Mouse (Mus musculus) kidney, adult 8-10 months (tissue): ENCODE measurements at regions not wholly inside any gene's neighbourhood (a gene's known extent, or its start where the extent isn't known, plus 50 kb on each side); places are given as distances from the start of the nearest gene placed in this dataset.

Experiments
- DNase-seq, 2 experiments: peaks; one replicate each; pipeline ENCODE4 v3.0.0; 2022

- no peak for DNase-seq
Measured at GRCm38 (mm10) chr15:56604266-56604665, 873.2 kb downstream of the Slc22a22 start.

- DNase-seq: no peak
Measured at GRCm38 (mm10) chr15:56592656-56593055, 884.8 kb downstream of the Slc22a22 start.

GRCm38 (mm10) chr15:56580745-56581515 is 896.5 kb downstream of the Slc22a22 start:
- DNase-seq: no peak

DNA sequence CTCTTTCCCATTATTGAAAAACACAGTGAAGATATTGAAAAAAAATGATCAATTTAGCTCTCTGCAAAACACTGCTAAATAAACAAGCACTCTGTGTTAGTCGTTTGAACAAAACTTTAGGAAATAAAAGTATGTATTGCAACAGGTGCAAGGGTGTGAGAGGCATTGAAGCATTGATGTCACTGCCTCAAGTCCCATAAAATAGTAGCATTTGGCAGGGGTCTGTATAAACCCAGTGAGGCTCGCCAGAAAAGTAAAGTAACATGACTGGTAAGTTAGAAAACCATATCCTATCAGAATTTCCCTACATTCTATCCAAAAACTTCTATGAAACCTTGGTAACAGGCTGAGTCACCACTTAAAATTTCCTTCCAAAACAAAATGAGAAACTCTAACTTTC is 914.2 kb downstream of the Slc22a22 start:
- no peak for DNase-seq

DNA sequence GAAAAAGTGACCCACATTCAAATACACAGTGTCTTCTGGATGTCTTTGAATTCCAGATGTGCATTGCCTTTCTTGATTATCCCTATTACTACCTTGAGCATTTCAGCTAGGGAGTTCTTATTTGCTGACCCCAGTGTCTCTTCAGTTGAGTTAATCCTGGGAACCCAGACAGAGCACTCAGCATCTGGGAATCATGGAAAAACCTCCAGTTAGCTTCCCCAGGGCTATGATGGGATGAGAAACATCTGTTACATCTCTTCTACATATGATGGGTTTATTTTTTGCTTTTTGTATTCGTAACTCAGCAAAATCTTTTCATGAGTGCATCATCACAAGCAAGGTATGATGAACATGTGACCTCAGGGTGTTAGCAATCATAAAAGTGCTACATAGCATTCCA is 914.6 kb downstream of the Slc22a22 start:
- DNase-seq: no peak

DNA sequence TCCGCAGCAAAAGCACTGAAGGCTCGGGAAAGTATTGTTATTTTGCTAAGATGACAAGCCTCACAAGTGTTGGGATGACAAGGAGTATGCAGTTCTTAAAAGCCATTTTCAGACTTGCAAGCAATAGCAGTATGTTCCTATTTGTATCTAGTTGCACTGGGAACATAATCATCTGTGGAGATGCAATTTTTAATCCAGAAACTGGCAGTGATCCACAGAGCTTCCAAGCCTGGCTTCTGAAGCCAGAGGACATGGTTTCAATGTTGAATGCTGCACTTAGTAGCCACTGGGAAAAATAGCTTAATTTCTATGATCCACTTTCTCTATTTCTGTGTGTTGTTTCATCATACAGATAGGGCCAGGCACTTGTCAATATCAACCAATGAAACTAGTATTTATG is 915.3 kb downstream of the Slc22a22 start:
- DNase-seq: no peak

- no peak for DNase-seq
Measured at GRCm38 (mm10) chr15:56554386-56554785, 923.0 kb downstream of the Slc22a22 start.

DNA sequence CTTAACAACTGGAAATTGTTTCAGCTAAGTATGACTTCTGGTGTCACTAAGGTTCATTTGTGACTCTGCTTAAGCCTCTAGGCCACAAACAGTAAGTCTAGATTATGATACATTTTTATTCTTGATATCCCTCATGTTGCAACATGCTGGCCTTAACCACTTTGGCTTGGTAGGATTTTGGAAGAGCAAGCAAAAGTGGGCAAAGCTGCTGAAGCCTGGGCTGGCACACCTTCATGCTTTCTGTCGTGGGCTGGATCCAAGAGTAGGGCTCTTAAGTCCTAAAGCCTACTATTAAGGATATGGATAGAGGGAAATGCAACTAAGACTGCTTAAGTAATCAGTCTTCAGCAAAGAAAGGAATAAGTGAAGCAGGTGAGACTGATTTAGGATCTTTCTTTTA is 923.6 kb downstream of the Slc22a22 start:
- no peak for DNase-seq

GRCm38 (mm10) chr15:56531529-56531928 is 945.9 kb downstream of the Slc22a22 start:
- DNase-seq: no peak

DNA sequence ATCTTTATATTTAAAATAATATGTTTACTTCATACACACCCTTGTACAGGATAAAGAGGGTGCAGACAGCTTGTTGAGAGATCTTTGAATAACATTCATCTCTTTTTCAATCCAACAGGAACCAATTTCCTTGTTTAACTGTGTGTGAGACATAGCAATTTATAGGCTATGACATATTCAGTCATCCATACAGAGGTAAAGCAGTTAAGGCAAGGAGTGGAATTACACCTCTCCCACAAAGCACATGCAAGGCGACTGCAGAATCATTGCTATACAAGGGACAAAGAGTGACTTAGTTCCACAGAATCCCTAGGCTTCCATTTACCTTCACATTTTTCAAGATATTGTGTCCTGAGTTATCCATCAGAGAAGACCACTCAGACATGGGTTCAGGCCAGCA is 959.0 kb downstream of the Slc22a22 start:
- DNase-seq: no peak

DNA sequence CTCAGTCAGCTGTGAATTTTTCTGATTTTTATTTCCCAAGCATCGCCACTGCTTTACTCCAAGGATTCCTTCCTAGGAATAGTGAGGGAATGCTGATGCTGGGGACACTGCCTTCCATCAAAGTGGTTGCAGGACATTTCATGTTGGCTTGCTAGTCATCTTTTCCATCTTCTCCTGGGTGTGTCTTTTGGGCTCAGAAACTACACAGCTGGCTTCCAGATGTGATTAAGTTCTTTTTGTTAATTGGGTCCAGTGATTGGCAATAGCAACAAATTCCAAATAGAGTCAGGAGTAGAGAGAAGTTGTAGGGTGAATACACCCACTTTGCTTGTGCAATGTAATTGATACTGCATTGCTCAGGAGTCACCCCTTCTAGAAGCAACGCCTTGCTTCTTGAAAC is 961.3 kb downstream of the Slc22a22 start:
- DNase-seq: no peak

DNA sequence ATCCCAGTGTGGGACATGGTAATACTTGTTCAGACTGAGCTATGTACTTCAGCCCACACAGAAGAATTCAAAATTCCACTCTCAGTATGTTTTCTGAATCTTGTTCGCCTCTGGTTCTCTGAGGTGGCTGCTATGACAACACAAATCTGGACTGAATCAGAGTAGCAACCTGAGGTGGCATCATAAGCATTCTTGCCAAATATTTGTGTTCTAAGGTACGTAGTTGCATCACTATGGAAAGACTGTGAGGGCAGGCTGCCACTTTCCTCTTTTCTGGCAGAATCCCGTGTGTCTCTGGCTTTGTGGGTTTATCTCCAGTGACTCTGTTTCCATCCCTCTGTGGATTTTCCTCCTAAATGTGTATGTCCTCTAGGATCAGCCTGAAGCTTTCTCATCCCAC is 978.7 kb downstream of the Slc22a22 start:
- no peak for DNase-seq

GRCm38 (mm10) chr15:56497757-56498156 is 979.7 kb downstream of the Slc22a22 start:
- DNase-seq: no peak

DNA sequence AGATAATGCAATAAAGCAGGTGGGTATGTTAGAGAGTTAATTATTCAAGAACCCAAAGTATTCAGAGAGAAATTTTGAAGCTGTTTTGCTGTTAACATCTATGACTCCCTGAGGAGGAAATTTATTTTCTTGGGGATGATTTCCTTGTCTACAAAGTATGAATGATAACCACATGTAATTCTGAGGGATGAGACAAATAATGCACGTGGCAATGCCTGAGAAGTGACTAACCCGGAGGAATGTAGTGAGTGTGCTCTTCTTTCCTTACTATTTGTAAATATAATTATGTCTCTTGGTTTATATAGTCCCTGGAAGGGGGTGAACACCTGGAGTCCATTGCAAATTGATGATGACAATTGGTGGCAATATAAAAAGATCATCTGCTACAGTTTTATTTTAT is 981.1 kb downstream of the Slc22a22 start:
- DNase-seq: no peak

- DNase-seq: no peak
Measured at GRCm38 (mm10) chr15:56485931-56486330, 991.5 kb downstream of the Slc22a22 start.

GRCm38 (mm10) chr15:56484693-56485092 is 992.7 kb downstream of the Slc22a22 start:
- no peak for DNase-seq

GRCm38 (mm10) chr15:56479682-56480081 is 997.7 kb downstream of the Slc22a22 start:
- no peak for DNase-seq

GRCm38 (mm10) chr15:56479015-56479414 is 998.4 kb downstream of the Slc22a22 start:
- no peak for DNase-seq

GRCm38 (mm10) chr15:56473679-56474078 is 1003.7 kb downstream of the Slc22a22 start:
- no peak for DNase-seq

DNA sequence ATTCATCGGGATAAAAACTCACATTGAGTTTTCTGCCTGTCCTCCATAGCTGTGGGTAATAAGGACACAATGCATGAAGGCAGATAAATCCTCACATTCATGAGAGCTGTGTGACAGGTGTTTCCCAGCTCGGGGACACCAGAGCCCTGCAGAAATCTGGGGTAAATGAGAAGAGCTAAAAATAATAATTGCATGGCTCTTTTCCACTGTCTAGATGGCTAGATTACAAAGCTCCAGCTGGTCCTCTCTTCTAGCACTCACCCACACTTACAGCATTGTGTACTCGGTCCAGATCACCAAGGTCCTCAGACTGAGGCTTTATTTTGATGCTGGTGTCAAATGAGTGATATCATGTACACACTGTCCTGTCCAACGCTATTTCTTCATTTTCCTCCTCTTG is 1025.5 kb downstream of the Slc22a22 start:
- DNase-seq: no peak

DNA sequence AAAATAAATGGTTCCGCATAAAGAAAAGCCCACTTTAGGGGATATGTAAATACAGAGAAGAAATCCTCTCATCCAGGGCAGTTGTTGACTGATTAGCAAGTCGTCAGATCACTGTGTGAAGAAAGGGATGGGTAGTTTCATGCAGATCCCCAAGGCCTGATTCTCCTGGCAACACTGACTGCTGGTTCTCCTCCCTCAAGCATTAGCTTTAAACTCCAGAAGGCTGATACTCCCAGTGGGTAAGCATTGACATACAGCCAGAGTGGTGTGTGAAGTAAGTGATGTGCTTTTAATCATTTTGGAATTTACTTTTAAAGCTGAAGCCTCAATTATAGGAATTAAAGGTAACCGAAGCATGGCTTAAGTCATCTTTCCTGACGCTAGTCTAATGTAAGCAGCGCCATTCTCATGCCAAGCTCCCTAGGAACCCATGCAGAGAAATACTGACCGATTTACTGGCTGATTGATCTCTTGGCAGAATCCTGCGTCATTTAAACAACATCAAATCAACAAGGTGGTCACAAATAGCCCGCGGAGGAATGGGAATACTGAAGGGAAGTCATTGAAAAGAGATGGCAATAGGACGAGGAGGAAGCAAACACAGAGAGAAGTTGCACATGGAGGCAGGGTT is 1029.3 kb downstream of the Slc22a22 start:
- DNase-seq: no peak

DNA sequence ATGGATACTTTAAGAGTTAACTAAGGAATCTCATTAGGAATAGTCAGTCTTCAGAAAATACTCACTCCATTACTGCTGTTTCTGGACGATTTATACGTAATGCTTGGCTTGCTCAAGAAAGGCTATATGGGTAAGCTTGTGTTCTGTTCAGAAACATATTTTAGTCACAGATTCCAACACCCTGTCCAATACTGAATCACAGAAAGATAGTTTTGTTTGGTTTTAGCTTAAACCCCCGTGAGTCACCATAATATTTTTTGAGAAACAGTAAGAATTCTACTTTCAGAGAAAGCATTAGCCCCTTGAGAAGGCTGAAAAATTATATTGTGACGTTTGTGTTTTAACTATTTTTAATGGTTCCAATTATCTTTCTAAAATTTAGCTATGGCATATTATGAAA is 1037.3 kb downstream of the Slc22a22 start:
- no peak for DNase-seq

DNA sequence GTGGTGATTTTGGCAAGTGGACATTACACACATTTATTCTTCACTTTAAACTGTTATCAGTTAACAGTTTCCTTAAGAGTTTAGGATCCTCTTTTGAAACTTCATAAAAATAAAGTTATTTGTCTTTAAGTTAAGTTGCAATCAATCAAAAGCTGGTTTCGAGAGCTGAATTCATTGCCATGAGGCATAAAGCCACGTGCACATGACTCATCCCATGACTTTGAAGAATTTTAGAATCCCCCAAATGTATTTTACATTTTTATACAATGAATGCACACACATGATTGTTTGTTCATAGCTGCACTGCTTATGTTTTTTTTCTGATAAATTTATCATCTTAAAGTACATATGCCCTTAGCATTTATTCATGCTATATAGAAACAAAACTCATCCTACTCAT is 1039.1 kb downstream of the Slc22a22 start:
- DNase-seq: no peak

GRCm38 (mm10) chr15:56436131-56436530 is 1041.3 kb downstream of the Slc22a22 start:
- DNase-seq: no peak

DNA sequence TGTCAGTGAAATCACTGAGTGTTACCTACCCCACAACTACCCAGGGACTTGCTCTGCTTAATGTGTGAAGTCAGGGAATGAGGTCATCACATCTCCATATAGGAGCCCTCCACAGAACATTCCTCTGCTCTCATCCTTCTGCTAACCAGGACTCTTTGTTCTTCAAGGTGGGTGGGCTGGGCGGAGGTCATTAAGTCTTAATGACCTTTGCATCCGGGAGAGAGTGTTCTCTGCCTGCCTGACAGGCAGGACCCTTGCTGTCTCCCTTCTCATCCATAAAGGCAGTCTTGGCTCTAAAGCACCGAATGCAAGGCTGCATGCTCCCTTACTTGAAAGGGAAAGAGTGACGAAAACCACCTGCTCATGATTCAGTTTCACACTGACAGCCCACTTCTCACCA is 1051.4 kb downstream of the Slc22a22 start:
- no peak for DNase-seq
